Mouse (Mus musculus): Measurements from ENCODE around the gene Dmrt1. TPM values are rescaled to one million over a fixed set of nuclear protein-coding genes. Genes with fewer than 3 reads are reported as not detected.
A peak's percentile ranks its signal among the peaks of the same experiment; 100 is the strongest.
"Not testable (repeated sequence)": the region's sequence is repeated elsewhere in the genome, so short reads cannot be mapped to it uniquely, and the experiment has no call there.

The Dmrt1 gene
- not detected in 2 replicates for polyA plus RNA-seq (2015; fragmentation: Nextera tagmentation; extraction: Ambion mirVana)

DNA sequence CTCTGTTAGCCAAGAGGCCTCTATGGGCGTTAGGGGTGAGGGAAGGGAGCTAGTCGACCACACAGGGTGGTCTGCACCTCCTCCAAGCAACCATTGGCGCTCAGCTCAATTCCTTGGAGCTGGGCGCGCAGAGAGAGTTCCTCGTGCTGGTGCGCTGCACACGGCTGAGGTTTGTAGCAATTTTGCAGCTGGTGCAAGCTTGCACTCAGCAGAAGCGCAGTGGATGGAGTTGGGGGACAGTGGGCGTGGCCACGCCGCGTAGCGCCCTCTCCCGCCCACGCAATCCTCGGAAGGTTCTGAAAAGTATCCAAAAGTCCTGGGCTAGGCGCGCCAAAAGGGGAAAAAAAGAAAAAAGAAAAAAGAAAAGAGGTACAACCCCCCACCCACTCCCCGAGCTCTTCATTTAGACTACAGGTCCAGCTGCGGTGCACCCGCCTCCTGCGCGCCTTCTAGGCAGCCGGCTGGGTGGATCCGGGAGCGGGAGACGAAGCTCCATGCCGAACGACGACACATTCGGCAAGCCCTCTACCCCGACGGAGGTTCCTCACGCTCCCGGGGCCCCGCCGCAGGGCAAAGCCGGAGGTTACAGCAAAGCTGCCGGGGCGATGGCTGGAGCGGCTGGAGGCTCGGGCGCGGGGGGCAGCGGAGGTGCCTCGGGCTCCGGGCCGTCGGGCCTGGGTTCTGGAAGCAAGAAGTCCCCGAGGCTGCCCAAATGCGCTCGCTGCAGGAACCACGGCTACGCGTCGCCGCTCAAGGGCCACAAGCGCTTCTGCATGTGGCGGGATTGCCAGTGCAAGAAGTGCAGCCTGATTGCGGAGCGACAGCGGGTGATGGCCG is at the start of gene Dmrt1:
Gene Dmrt1, plus strand, starts transcription at position 259 of the 837 bp plus-strand sequence.
- peak within 1 kb of the TSS; percentile 32 for H3K4me3 ChIP-seq (replicated peaks)
- DNase-seq (no peak), ATAC-seq (ENCODE audit: low read depth) (no peak)
- no peak within 1 kb of the TSS for H3K9ac ChIP-seq
- H3K27ac ChIP-seq = no peak within 1 kb of the TSS
- H3K27me3 ChIP-seq = peaks cover 71% of the 10 kb centered on the region
- H3K9me3 ChIP-seq (replicated peaks) = no peaks in the 10 kb centered on the region
- peak within 1 kb of the TSS; percentile 43 for H3K4me2 ChIP-seq
- H3K4me1 ChIP-seq (replicated peaks) = peaks cover 6% of the 10 kb centered on the region; the same call in 1 of the 2 replicates
- no peaks in the 10 kb centered on the region for H3K36me3 ChIP-seq
- WGBS (ENCODE audit: insufficient replicate concordance) = 2% methylated on average over 64 of the region's 64 CpGs

DNA sequence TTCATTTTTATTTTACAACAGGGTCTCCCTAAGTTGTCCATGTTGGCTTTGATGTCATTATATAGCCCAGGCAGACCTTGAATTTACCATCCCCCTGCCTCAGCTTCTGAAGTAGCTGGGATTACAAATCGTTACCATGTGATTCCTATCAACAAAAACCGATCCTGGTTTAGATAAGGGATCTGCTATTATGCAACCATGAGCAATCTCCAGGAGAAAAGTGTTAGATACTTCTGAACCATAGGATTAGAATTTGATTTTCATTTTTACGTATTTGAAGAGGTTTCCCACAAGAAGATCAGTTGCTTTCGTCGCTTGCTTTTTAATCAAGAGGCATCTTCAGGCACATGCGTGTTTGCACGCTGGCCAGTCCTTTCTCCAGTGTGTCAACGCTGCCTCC is 44.7 kb upstream of the Dmrt1 start:
- DNase-seq = no peak
- 69% methylated on average over 8 of the region's 8 CpGs for WGBS (ENCODE audit: insufficient replicate concordance)
- Histone ChIP-seq H3K9me3 (replicated peaks) (no peaks in the 10 kb centered on the region), H3K4me1 (replicated peaks) (no peaks in the 10 kb centered on the region), H3K9ac (no peak overlapping the region), H3K36me3 (no peaks in the 10 kb centered on the region), H3K27me3 (no peaks in the 10 kb centered on the region), H3K4me3 (replicated peaks) (no peak overlapping the region), H3K4me2 (no peak overlapping the region), H3K27ac (no peak overlapping the region)
- ATAC-seq (ENCODE audit: low read depth) = no peak

DNA sequence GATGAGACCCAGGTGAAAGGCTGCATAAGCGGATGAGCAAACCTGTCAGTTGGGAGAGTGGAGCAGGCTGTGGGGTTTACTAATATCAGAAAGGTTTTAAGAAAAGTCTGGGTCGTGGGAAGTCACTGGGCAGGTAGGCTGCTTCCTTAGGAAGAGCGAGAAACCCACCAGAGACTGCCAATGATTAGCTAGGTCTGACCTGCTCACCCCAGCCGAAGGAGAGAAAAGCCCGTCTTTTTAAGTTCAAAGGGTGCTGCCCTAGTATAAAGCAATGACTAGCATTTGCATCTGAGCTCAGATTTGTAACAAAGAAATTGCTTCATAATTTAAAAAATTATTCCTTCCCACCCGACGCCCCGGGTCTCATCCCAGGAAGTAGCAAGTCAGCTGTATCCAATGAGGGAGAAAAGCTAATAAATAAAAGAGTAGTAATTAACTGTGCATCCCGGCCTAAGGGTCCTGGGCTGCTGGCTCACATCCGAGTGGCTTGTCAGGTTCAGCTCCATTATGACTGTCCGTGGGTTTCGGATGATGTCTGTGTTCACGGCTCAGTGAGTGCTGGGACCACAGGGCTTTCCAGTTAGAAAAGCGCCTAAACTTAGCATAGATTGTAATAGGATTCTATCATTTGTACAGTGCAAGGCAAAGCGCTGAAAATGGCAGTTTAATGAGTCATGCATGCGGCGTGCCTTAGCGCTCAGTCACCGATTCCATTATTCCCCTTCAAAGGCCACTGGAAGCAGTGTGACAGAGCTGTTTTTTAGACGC is 43.7 kb upstream of the Dmrt1 start:
- 73% methylated on average over 20 of the region's 20 CpGs for WGBS (ENCODE audit: insufficient replicate concordance)
- Histone ChIP-seq H3K27me3 (no peaks in the 10 kb centered on the region), H3K4me1 (replicated peaks) (no peaks in the 10 kb centered on the region), H3K9me3 (replicated peaks) (no peaks in the 10 kb centered on the region), H3K4me2 (no peak overlapping the region), H3K36me3 (no peaks in the 10 kb centered on the region), H3K4me3 (replicated peaks) (no peak overlapping the region), H3K9ac (no peak overlapping the region), H3K27ac (no peak overlapping the region)
- DNase-seq (no peak), ATAC-seq (ENCODE audit: low read depth) (no peak)

- not testable (repeated sequence) for H3K4me1 ChIP-seq (replicated peaks); H3K9ac ChIP-seq; H3K4me3 ChIP-seq (replicated peaks); H3K9me3 ChIP-seq (replicated peaks); H3K36me3 ChIP-seq; H3K4me2 ChIP-seq; H3K27ac ChIP-seq; ATAC-seq (ENCODE audit: low read depth); DNase-seq; H3K27me3 ChIP-seq
- WGBS (ENCODE audit: insufficient replicate concordance) = 39% methylated on average over 3 of the region's 4 CpGs
These were observed 29.6 kb upstream of the Dmrt1 start for GRCm38 (mm10) chr19:25475806-25476205.

GRCm38 (mm10) chr19:25479152-25479669 is 26.2 kb upstream of the Dmrt1 start:
- no peaks in the 10 kb centered on the region for H3K36me3 ChIP-seq
- H3K4me1 ChIP-seq (replicated peaks) = no peaks in the 10 kb centered on the region
- no peaks in the 10 kb centered on the region for H3K27me3 ChIP-seq
- no peak overlapping the region for H3K27ac ChIP-seq
- H3K9ac ChIP-seq = no peak overlapping the region
- WGBS (ENCODE audit: insufficient replicate concordance) = 68% methylated on average over 5 of the region's 5 CpGs
- ATAC-seq (ENCODE audit: low read depth) (no peak), DNase-seq (no peak)
- H3K4me2 ChIP-seq = no peak overlapping the region
- H3K4me3 ChIP-seq (replicated peaks) = no peak overlapping the region
- H3K9me3 ChIP-seq (replicated peaks) = no peaks in the 10 kb centered on the region

- Histone ChIP-seq H3K36me3 (no peaks in the 10 kb centered on the region), H3K4me2 (no peak overlapping the region), H3K4me3 (replicated peaks) (no peak overlapping the region), H3K27me3 (peaks cover 2% of the 10 kb centered on the region), H3K9ac (no peak overlapping the region), H3K27ac (no peak overlapping the region), H3K4me1 (replicated peaks) (no peaks in the 10 kb centered on the region), H3K9me3 (replicated peaks) (no peaks in the 10 kb centered on the region)
- WGBS (ENCODE audit: insufficient replicate concordance) = 66% methylated on average over 6 of the region's 6 CpGs
- ATAC-seq (ENCODE audit: low read depth) (no peak), DNase-seq (no peak)
These were observed 24.6 kb upstream of the Dmrt1 start for GRCm38 (mm10) chr19:25480820-25481219.

- DNase-seq (no peak), ATAC-seq (ENCODE audit: low read depth) (no peak)
- no peak overlapping the region for H3K4me2 ChIP-seq
- H3K4me3 ChIP-seq (replicated peaks) = no peak overlapping the region
- H3K9me3 ChIP-seq (replicated peaks) = no peaks in the 10 kb centered on the region
- H3K36me3 ChIP-seq = no peaks in the 10 kb centered on the region
- no peaks in the 10 kb centered on the region for H3K4me1 ChIP-seq (replicated peaks)
- H3K27me3 ChIP-seq = peaks cover 35% of the 10 kb centered on the region
- WGBS (ENCODE audit: insufficient replicate concordance) = 10% methylated on average over 14 of the region's 14 CpGs
- H3K9ac ChIP-seq = no peak overlapping the region
- no peak overlapping the region for H3K27ac ChIP-seq
These were observed 18.9 kb upstream of the Dmrt1 start for GRCm38 (mm10) chr19:25486561-25486960.

- H3K4me2 ChIP-seq = no peak overlapping the region
- no peaks in the 10 kb centered on the region for H3K4me1 ChIP-seq (replicated peaks)
- no peak overlapping the region for H3K4me3 ChIP-seq (replicated peaks)
- no peak for DNase-seq
- H3K27ac ChIP-seq = no peak overlapping the region
- peaks cover 35% of the 10 kb centered on the region for H3K27me3 ChIP-seq
- no peak for ATAC-seq (ENCODE audit: low read depth)
- WGBS (ENCODE audit: insufficient replicate concordance) = 25% methylated on average over 1 of the region's 1 CpGs
- no peak overlapping the region for H3K9ac ChIP-seq
- H3K9me3 ChIP-seq (replicated peaks) = no peaks in the 10 kb centered on the region
- H3K36me3 ChIP-seq = no peaks in the 10 kb centered on the region
These were observed 18.1 kb upstream of the Dmrt1 start for GRCm38 (mm10) chr19:25487350-25487749.

DNA sequence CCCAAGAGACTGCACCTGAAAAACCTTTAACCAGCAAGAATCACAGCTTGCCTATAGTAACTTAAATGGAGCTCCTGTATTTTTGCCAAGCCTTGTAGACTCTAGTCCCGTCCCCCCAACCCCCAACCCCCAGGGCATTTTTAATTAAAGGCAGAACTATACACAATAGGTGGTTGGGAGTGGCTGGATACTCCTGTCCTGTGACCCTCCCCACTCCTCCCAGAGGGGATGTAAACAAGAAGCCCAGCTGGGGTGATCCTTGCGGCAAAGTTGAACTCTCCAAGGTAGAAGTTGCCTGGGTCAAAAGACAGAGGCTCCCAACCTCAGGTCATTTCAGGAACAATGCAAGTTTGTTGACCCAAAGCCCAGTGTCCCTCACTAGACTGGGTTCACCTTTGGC is 16.9 kb upstream of the Dmrt1 start:
- WGBS (ENCODE audit: insufficient replicate concordance) = 22% methylated on average over 2 of the region's 2 CpGs
- DNase-seq = no peak
- no peaks in the 10 kb centered on the region for H3K9me3 ChIP-seq (replicated peaks)
- no peak overlapping the region for H3K4me2 ChIP-seq
- no peak overlapping the region for H3K4me3 ChIP-seq (replicated peaks)
- no peak overlapping the region for H3K9ac ChIP-seq
- H3K27me3 ChIP-seq = peaks cover 35% of the 10 kb centered on the region
- H3K27ac ChIP-seq = no peak overlapping the region
- ATAC-seq (ENCODE audit: low read depth) = no peak
- H3K4me1 ChIP-seq (replicated peaks) = no peaks in the 10 kb centered on the region
- no peaks in the 10 kb centered on the region for H3K36me3 ChIP-seq

DNA sequence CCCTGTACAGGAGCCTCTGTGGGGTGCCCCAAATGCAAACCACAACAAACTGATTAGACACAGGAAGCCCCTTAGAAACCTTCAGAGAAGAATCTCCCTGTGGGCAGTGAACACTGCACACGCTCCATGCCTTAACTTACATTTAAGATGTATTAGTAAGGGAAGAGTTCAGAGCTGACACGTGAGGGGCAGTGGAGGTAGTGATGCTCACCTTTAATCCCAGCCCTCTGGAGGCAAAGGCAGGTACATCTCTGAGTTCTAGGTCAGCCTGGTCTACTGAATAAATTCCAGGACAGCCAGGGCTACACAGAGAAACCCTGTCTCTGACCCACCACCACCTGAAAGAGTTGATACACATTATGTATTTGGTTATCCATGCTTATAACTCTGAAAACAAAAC is 15.9 kb upstream of the Dmrt1 start:
- Histone ChIP-seq H3K9ac (no peak overlapping the region), H3K4me2 (no peak overlapping the region), H3K4me3 (replicated peaks) (no peak overlapping the region), H3K4me1 (replicated peaks) (no peaks in the 10 kb centered on the region), H3K27ac (no peak overlapping the region), H3K27me3 (peaks cover 35% of the 10 kb centered on the region), H3K9me3 (replicated peaks) (no peaks in the 10 kb centered on the region), H3K36me3 (no peaks in the 10 kb centered on the region)
- no peak for DNase-seq
- 40% methylated on average over 2 of the region's 2 CpGs for WGBS (ENCODE audit: insufficient replicate concordance)
- no peak for ATAC-seq (ENCODE audit: low read depth)

GRCm38 (mm10) chr19:25497434-25497833 is 8.0 kb upstream of the Dmrt1 start:
- ATAC-seq (ENCODE audit: low read depth) (no peak), DNase-seq (no peak)
- no peaks in the 10 kb centered on the region for H3K4me1 ChIP-seq (replicated peaks)
- WGBS (ENCODE audit: insufficient replicate concordance) = 68% methylated on average over 6 of the region's 6 CpGs
- no peaks in the 10 kb centered on the region for H3K9me3 ChIP-seq (replicated peaks)
- H3K27me3 ChIP-seq = 0 out of 2 replicates have a peak, but pooled peaks cover 3% of the 10 kb centered on the region
- H3K4me2 ChIP-seq = no peak overlapping the region
- H3K4me3 ChIP-seq (replicated peaks) = no peak overlapping the region
- H3K27ac ChIP-seq = no peak overlapping the region
- H3K9ac ChIP-seq = no peak overlapping the region
- H3K36me3 ChIP-seq = no peaks in the 10 kb centered on the region
